Mouse (Mus musculus): ENCODE results near the gene Zdbf2. TPM values are rescaled to one million over a fixed set of nuclear protein-coding genes. Genes with fewer than 3 reads are reported as not detected.

Gene Zdbf2
- polyA plus RNA-seq (2014; fragmentation: Illumina TruSeq; extraction: RNeasy Lipid Tissue Mini Kit (QIAGEN cat#74804); ENCODE audit: low read depth, low replicate concordance), result not detected

DNA sequence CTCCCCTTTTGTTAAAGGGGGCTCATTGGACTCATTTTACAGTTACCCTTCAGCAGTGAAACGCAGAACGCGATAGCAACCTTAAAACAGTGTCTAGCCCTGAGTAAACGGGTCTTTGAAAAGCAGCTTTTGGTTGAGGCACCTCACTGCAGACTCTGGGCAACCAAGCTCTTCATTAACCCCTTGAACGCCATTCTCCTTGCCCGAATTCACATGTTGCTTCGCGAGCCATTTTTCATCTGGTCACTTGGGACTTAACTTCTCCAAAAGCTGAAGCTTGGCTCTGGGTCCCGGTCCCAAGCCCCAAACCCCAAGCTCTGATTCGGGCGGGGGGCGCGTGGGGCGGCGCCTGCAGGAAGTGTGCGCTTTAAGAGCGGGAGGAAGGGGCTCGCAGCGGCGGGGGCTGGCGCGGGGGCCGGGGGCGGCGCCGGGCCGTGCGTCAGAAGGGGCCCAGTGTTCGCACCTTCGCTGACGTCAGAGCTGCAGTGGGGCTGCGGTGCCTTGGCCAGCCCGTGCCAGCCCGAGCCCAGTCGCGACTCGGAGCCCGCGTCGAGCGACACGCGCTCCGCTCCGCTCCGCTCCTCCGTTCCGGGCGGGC is at the start of gene Zdbf2:
Gene Zdbf2 (plus strand): TSS at position 525 of the 598 bp plus-strand sequence.

Other genes starting within 250 kb of the Zdbf2 start
- gene Ino80d, start 158.6 kb upstream of the Zdbf2 start, polyA plus RNA-seq (2014; fragmentation: Illumina TruSeq; extraction: RNeasy Lipid Tissue Mini Kit (QIAGEN cat#74804); ENCODE audit: low read depth, low replicate concordance), result 6.1 TPM
- 385 TPM for gene Eef1b2, start 96.4 kb upstream of the Zdbf2 start, polyA plus RNA-seq (2014; fragmentation: Illumina TruSeq; extraction: RNeasy Lipid Tissue Mini Kit (QIAGEN cat#74804); ENCODE audit: low read depth, low replicate concordance)
- gene Ndufs1, start 96.4 kb upstream of the Zdbf2 start, polyA plus RNA-seq (2014; fragmentation: Illumina TruSeq; extraction: RNeasy Lipid Tissue Mini Kit (QIAGEN cat#74804); ENCODE audit: low read depth, low replicate concordance), result 180 TPM
- gene Gpr1, start 58.7 kb upstream of the Zdbf2 start, polyA plus RNA-seq (2014; fragmentation: Illumina TruSeq; extraction: RNeasy Lipid Tissue Mini Kit (QIAGEN cat#74804); ENCODE audit: low read depth, low replicate concordance), result not detected
- gene Adam23, start 172.6 kb downstream of the Zdbf2 start, polyA plus RNA-seq (2014; fragmentation: Illumina TruSeq; extraction: RNeasy Lipid Tissue Mini Kit (QIAGEN cat#74804); ENCODE audit: low read depth, low replicate concordance), result 7.4 TPM

Data from liver, adult 10 weeks (tissue).